Mouse (Mus musculus) layer of hippocampus, postnatal 14 days (tissue): ENCODE data around the gene Gm45837. TPM values are rescaled to one million over a fixed set of nuclear protein-coding genes. Genes with fewer than 3 reads are reported as not detected.

Experiments
- DNase-seq, 2 experiments: peaks; one replicate each; pipeline ENCODE4 v3.0.0; 2021 to 2022; ENCODE audit warnings: low spot score in 2 of 2, mixed read lengths in 1 of 2
- total RNA-seq, 2 experiments: library from RNA; stranded (reverse); gene quantifications; 2 replicates each; pipeline ENCODE4 v1.2.3; 2021

Gene Gm45837
- total RNA-seq, 2 experiments from 2014 or later = not detected

DNA sequence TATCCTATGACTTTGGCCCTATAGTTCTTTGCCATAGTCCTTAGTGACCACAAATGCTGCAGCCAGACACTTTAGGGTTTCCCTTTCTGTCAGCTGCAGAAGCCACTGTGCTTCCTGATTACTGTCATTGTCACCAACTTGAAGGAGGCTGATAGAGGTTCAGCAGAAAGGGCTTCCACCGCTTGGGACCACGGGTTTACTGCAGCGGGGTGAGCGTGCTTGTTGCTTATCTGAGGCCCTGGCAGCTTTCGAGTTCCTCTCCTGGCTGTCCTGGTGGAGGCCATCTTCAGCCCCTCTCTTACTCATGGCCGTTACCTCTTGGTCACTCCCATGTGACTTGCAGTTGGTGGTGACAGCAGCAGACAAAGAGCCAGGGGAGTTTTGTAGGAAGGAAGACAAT, 21.4 kb upstream of the Gm45837 start:
- no peak for DNase-seq

DNA sequence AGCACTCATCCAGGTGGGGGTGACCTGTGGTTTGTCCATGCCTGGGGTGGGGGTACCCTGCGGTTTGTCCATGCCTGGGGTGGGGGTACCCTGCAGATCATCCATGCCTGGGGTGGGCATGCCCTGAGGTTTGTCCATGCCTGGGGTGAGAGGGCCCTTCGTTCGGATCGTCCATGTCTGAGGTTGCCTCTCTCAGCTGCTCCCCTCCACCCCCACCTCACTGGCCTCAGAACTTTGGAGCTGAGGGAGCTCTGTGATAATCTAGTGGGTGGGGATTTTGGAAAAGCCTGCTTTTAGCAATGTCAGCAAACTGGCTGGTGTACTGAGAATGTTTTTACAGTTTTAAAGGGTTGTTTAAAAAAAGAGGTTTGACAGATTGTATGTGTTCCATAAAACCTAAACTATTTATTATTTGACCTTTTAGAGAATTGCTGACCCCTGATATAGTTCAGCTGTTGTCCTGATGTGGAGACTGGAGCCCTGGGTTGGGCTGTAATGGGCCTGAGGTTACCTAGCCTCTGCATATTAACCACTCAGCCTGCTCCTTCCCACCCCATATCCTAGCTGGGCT, 18.7 kb upstream of the Gm45837 start:
- no peak for DNase-seq

DNA sequence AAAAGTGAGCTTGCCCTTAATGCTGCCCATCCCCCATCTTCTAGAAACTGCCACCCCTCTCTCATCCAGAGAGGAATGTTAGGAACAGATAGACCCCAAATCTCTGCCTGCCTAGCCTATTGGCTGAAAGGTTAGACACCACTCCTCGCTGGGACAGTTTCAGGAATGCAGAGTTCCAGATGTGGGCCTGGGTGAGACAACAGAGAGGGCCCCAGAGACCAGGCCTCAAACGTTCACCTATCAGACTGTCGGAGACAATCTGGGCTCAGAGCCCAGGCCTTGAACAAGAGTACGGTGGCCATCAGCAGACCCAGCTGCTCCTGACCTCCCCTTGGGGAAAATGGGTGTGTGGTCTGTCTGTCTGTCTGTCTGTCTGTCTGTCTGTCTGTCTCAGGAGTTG, 17.7 kb upstream of the Gm45837 start:
- no peak for DNase-seq

DNA sequence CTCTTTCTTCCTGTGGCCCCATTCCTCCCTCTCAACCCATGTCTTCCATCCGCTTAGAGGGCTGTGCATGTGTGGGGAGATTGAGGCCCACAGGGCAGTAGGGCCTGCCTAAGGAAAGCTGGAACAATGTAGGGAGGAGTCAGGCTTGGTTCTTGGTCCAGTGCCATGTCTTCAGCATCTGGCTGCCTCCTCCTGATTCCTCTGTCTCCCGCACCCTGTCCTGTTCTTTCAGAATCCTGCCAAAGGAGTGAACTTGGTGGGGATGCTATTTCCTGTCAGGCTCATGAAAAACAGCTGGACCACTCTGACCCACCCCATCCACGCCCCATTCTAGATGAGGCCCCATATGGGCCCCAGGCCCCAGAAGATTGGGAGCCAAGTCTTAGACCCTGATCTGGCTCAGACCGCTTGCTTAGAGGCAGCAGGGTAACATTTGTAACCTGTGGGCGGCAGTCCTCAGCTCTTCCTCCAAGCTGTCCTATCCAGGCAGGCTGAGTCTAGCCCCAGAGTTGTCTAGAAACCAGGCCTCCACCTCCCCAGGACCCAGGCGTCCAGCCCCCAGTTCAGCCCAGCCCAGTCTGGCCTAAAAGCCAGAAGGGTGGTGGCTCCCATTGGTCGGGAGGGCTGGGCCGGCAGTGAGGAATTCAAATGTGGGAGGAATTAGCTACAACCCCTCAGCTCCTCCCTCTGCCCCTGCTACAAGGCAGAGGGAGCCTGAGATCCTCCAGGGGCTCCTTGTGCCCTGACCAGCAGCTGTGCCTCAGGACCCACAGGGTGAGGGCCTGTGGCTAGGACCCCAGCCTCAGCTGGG, 16.8 kb upstream of the Gm45837 start:
- DNase-seq = no peak

DNA sequence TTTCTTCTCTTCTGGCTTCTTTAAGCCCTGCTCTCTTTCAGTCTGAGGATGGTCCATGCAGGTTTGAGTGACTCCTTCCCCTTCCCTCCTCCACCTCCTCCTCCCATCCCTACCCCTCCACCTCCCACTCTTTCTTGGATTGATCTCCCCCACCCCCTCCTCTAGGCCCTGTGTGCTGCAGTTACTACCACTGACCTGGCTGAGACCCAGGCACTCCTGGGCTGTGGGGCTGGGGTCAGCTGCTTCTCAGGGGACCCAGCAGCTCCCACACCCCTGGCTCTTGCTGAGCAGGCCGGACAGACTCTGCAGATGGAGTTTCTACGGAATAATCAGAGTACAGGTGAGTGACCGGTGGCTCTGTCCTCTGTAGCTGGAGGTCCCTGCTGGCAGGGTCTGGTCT, 16.1 kb upstream of the Gm45837 start:
- DNase-seq = no peak

DNA sequence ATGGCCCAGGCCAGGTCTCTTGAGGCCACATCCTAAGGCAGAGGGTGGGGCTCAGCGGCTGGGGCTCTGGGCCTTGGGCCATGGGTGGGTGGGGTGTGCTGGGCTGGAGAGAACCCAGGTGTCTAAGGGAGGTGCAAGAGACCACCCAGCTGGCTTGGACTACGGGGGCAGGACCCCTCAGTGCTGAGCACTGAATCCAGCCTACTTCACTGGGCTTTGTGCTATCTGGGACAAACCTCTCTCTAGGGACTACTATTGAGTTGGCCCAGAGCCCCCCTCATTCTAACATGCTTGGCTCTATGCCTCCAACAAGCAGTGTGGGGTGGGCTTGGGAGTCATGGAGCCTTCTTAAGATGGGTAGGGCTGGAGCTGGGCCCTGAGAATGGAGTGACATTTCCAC, 15.2 kb upstream of the Gm45837 start:
- DNase-seq = no peak

DNA sequence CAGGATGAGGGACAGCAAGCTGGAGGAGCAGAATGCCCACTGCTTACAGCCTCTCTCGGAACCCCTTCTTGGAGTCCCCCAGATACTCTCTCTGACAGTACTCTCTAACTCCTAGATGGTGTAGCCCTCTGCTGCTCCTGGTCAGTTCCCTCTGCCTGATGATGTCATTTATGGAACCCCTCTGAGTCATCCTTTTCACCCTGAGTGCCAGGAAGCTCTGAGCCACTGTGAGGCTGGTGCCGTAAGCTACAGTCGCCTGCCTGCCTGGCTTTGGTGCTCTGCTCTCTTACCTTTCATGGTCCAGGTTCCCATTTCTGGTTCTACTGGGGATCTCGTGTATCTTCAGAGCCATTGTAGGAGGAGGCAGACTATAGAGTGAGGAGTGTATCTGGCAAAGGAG, 13.5 kb upstream of the Gm45837 start:
- no peak for DNase-seq

DNA sequence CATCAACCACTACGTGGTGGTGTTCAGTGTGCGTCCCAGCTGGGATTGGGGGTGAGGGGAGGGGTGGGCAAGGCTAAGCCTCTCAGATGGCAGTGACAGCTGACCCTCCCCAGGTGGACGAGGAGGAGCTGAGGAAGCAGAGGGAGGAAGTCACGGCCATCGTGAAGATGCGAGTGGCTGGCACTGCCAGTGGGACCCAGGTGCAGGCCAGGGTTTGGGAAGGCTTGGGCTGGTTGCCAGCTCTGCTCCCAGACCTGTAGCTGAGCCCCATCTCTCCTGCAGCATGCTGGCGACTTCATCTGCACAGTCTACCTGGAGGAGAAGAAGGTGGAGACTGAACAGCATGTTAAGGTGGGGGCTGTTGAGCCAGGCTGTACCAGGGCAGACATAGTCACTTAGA, 9.2 kb upstream of the Gm45837 start:
- no peak for DNase-seq

DNA sequence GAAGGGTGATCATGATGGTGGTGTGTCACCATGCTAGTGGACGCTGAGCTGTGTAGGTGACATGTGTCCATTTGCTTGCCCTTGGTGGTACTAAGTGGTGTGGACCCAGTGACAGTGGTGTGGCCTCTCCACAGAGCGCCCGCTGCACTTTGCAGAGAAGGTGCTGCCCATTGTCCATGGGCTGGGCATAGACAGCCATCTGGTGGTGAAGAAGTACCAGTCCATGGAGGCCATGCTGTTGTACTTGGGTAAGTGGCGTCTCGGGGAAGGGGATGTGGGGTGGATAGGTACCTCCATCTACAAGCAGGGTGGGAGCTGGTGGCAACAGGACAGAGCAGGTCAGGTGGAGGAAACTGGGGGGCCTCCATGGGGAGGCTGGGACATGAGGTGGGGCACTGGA, 6.9 kb upstream of the Gm45837 start:
- DNase-seq = no peak

DNA sequence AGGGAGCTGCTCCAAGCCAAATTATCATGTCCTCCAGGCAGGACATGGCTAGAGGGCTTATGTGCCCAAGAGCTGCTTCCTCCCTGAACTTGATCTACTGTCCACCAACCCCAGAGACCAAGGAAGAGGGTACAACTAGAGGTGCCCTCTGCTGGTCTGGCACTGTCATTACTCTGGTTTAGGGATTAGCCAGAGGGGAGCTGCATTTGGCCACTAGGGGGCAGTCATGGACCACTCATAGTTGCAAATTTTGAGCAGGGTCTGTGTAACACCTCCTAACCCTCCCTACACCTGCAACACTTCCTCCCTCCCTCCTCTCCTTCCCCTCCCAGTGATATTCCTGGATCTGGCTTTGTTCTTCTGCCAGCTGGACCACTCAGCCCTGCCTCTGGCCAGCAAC, 2.1 kb downstream of the Gm45837 start:
- peak; percentile 85 to 91 for DNase-seq

DNA sequence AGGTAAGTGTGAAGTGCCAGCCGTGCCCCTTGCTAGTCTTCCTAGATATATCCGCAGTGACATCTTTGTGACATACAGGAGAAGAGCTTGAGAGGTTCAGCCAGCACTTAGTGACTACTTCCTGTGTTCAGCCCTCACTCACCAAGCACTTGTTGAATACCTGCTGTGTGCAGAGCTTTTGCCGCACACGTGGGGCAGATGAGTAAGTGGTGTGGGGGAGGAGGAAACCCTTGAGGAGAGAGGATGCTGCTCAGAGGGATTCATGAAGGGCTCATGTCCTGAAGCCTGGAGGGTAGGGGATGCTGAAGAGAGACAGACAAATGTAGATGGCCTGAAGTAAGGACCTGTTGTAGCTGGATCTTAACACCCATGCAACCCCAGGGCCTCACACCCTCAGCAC, 3.5 kb downstream of the Gm45837 start:
- DNase-seq = no peak

DNA sequence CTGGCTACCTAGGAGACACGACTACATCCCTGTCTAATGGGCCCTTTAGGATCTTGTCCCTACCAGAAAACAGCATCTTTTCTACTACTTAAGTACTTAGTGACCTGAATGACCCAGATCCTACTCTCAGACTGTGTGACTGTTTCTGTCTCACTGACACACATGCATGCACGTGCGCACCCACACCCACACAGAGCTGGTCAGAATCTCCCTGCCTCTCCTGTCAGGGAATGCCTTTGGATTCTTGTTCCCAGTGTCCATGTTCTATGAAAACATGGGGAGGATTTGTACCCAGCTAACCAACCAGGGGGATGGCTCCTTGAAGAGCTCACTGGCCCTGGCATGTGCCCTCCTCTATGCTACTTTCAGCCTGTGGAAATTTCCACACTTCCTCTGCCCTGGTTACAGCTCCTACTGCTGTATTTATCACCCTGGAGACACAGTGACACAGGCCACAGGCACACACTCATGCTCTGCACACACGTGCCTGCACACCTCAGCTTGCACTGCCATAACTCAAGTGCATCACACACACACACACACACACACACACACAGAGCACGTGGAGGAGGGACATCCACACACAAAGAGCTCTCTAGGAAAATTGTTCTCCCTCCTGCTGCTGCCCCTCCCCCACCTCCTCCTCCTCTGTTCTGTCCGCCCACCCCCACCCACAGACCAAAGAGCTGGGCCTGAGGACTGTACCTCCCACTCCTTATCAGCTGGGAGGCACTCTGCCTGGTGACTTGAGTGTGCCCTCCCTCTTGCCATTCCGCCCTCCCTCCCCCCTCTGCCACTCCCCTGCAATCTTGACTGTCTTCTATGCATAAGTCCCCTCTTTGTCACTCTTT, 4.2 kb downstream of the Gm45837 start:
- DNase-seq = no peak

DNA sequence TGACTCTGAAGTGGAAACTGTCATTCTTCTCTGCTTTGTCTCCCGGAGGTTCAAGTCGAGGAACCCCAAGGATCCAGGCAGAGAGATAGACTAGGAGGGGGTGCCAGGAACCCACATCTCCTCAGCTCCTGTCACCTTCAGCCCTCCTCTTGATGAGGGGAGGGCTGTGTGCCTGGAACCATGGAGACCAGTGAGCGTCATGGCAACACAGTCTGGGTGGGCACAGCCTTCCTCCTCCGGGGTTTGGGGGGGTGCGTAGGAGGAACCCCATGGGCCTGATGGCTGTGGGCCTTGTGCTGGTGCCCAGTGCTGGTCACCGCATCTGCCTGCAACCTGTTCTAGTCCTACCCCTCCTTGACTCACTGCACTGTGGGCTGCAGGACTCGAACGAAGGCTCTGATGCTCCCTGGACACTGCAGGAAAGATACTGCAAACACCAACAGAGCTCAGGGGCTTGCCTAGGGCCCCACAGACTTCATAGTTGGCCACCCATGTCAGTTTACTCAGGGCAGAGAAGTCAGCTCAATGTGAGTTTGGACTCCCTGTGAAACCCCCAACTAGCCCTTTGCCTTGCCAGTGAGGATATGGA, 4.9 kb downstream of the Gm45837 start:
- DNase-seq = no peak

DNA sequence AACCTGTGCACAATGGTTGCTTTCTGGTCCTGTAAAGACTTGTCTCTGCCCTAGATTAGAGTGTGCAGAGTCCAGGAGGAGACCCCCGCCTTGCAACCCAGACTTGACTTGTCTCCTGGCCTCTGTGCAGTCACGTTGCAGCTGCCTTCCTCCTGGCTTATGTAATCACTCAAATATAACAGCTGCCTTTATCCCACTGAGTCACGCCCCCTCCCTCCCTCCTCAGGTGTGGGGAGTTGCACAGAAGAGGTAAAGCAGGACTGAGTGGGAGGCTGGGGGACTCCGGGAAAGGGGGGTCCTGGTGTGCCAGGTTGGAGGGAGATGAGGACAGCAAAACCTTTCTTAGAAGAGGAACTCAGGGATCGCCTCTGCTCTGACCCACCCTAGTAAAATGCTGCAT, 5.7 kb downstream of the Gm45837 start:
- no peak for DNase-seq

DNA sequence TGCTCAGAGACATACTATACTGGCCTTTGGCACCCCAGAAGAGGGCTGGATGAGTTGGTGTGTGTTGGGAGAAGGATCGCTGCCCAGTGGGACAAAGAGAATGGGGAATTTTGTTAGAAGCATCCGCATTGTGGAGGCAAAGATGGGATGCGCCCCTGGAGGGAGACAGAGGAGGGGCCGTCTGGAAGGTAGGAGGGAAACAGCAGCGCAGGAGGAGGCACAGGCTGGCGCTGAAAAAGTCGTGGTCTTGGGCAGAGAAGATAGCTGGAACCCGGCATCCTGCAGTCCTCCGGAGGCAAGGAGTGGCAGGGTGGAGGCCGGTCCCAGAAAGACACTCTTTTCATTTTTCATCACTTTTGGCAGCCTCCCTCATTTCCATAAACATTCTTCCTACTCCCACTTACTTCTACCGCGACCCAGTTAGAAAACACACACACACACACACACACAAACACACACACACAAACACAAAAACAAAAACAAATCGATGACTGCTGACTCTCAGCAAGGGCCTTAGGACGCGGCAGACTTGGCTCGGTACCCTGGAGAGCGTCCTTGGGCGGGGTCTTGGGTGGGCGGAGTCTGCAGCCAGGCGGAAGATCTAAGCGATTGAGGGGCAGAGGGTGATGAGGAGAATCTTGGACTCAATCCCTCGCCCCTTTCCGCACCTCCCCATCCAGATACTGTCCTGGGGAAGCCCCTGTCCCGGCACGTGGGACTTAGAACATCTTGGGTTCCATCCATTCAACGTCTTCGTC, 8.5 kb downstream of the Gm45837 start:
- no peak for DNase-seq

DNA sequence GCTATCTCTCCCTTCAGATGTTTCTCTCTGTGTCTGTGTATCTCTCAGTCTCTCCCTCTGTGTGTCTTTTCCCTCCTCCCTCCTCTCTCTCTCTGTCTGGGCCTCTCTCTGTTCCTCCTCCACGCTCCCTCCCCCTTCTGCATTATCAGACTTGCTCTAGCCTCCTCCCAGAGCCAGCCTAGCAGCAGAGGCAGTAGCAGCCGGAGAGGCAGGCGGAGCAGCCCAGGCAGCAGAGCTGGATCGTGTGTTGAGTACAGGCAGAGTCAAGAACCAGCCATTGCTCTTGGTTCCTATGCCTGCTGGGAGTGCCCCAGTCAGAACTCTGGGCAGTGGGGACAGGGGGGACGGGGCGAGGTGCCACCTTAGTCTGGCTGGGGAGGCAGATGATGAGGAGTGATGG, 10.8 kb downstream of the Gm45837 start, which contains the start of gene Pde2a:
Pde2a (plus strand) TSS at position 163 of the 400 bp plus-strand sequence.
- DNase-seq = peak; percentile 69 to 80

DNA sequence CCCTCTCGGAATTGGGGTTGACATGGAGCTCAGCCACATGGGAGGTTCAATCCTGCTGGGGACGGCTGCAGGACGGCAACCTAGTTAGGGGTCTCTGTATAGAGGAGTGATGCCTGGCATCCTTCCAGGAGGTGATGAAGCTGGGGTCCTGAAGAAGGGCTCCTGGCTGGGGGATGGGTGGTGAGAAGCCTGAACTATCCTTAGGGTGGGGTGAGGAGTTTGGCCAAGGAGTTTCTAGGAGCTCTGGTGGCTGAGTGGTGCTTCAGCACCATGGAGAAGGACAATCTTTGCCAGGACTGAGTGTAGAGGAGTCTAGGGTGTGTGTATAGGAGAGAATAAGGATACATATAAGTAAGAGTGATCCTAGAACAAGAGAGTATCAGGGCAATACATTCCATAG, 11.4 kb downstream of the Gm45837 start:
- no peak for DNase-seq

DNA sequence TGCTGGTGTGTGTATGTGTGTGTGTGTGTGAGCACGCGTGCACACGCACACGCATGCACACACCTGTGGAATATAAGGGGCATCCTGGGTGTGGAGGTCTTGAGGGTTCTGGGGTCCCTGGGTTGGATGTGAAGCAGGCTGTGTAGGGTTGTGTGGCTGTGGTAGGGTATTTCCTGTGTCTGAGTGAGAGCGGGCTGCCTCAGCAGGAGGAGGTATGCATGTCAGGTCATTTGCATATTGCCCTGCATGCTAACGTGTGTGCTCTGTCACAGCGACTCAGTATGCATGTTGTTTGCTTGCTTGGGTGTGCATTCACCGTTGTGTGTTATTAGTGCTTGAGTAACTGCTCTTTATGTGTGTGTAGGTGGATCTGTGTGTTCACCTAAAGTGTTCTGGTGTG, 12.0 kb downstream of the Gm45837 start:
- DNase-seq = no peak

DNA sequence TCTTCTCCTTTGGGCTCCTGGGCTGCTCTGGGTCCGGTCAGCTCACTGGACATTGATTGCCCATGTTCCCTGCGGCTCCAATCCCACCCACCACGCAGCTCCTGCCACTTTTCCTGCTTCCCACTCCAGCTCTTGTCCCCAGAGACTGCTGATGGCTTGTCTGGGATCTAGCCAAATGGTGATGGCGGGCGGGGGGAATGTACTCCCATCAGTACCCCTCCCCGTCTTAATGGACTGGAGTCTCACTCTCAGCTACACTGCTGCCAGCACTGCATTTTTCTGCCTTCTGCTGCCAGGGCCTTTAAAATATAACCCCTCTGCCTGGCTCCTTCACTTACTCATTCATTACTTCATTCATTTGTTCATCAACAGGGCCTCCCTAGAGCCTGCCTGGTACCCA, 13.3 kb downstream of the Gm45837 start:
- DNase-seq = no peak

DNA sequence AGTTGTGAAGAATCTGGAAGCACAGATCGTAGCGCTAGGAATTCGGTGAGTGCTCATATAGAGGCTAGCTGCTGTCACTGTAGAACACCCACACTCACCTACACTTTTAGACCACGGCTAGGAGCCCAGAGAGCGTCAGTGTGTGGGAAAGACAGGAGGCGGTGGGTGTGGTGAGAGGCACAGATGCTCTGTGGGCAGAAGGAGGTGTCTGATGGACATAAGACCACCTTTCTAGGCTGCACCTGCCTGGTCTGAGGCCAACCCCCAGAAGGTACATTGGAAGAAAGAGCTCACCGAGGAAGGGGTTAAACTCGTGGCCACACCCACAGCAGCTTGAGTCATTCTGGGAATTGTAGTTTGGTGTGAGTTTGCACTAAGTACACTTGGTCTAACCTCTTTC, 16.0 kb downstream of the Gm45837 start:
- DNase-seq = no peak

DNA sequence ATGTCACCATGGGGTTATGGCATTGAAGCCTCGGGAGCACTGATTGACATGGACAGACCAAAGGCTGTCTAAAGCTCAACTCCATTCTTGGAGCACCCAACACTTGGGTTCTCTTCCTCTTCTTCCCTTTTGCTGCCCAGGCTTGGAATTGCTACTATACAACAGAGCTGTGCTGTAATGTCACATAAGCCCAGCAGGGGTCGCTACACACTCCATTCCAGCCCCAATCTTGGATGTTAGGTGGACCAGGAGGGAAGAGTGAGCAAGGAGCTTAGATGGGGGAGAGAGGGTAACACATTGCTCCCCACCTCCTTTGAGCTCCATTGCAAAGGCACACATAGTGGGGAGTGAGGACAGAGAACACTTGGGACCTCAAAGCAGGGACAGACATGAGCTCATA, 17.1 kb downstream of the Gm45837 start:
- DNase-seq = no peak
